Mouse (Mus musculus) liver, postnatal 0 days (tissue): Measurements from ENCODE around the gene Ddt. TPM values are rescaled to one million over a fixed set of nuclear protein-coding genes. Genes with fewer than 3 reads are reported as not detected.

ENCODE experiments used
- ATAC-seq: fragments of 200-750 bp; cut with Nextera tagmentation; 2 replicates; pipeline ENCODE4 v1.8.0; 2017; ENCODE audit warnings: mild to moderate bottlenecking, moderate library complexity
- DNase-seq: peaks from one replicate; pipeline ENCODE4 v3.0.0-alpha.2; 2016
- H3K27ac ChIP-seq: fragments of 300-500 bp; sonication (generic); 2 replicates; pipeline ENCODE4 v1.5.1; 2014; ENCODE audit warnings: antibody characterized with exemption, moderate library complexity, mild to moderate bottlenecking, low read depth
- H3K27me3 ChIP-seq: fragments of 300-500 bp; sonication (generic); 2 replicates; pipeline ENCODE4 v1.6.1; 2014; ENCODE audit warnings: low read length, control low read depth, mixed read lengths; ENCODE audit not compliant: insufficient read depth
- H3K36me3 ChIP-seq: fragments of 300-500 bp; sonication (generic); replicated peaks from 2 replicates; pipeline ENCODE4 v1.6.1; 2014; ENCODE audit warnings: mild to moderate bottlenecking, control low read depth, low read length, moderate library complexity, mixed read lengths; ENCODE audit not compliant: insufficient read depth
- H3K4me1 ChIP-seq: fragments of 300-500 bp; sonication (generic); 2 replicates; pipeline ENCODE4 v1.6.1; 2014; ENCODE audit warnings: antibody characterized with exemption, mild to moderate bottlenecking, control low read depth; ENCODE audit not compliant: insufficient read depth
- H3K4me2 ChIP-seq: fragments of 300-500 bp; sonication (generic); 2 replicates; pipeline ENCODE4 v1.6.1; 2014; ENCODE audit warnings: low read depth, mild to moderate bottlenecking, low read length, moderate library complexity, mixed read lengths
- H3K4me3 ChIP-seq: fragments of 300-500 bp; sonication (generic); 2 replicates; pipeline ENCODE4 v1.5.1; 2014; ENCODE audit warnings: low read depth, low read length
- H3K9ac ChIP-seq: fragments of 300-500 bp; sonication (generic); replicated peaks from 2 replicates; pipeline ENCODE4 v1.6.1; 2014; ENCODE audit warnings: mild to moderate bottlenecking, moderate library complexity
- H3K9me3 ChIP-seq: fragments of 300-500 bp; sonication (generic); 2 replicates; pipeline ENCODE4 v1.6.1; 2016; ENCODE audit warnings: mild to moderate bottlenecking, control low read depth, low read length, mixed read lengths
- CTCF ChIP-seq: sonication (generic); IDR thresholded peaks from 2 replicates; pipeline ENCODE4 v1.5.1; 2016; ENCODE audit warnings: antibody characterized with exemption, low read depth
- EP300 ChIP-seq: IDR thresholded peaks from 2 replicates; pipeline ENCODE4 v1.6.1; 2016; ENCODE audit warnings: antibody characterized with exemption, low read depth, mild to moderate bottlenecking
- WGBS: fragments of 180-500 bp; shearing (Covaris S2); extraction: QIAGEN DNeasy Blood & Tissue Kit; methylation state at CpG from one replicate; pipeline ENCODE4 v1.1.7; 2014; ENCODE audit not compliant: insufficient replicate concordance; 5-methylcytosine and 5-hydroxymethylcytosine counted together
- polyA plus RNA-seq: library from polyadenylated mRNA; unstranded; fragments of >200 nt; fragmentation: Nextera tagmentation; extraction: Ambion mirVana; gene quantifications from 2 replicates; pipeline ENCODE4 v1.2.1, GENCODE M21; 2015

Gene Ddt
- polyA plus RNA-seq, 1 experiment from 2014 or later = 739 TPM

GRCm38 (mm10) chr10:75788277-75788676 is 15.1 kb upstream of the Ddt start:
- TF ChIP-seq CTCF (no peak), EP300 (no peak)
- H3K4me2 ChIP-seq = no peak overlapping the region
- H3K4me3 ChIP-seq = no peak overlapping the region
- 81% methylated on average over 8 of the region's 8 CpGs for WGBS
- DNase-seq = no peak
- H3K36me3 ChIP-seq = no peaks in the 10 kb centered on the region
- H3K9me3 ChIP-seq = no peaks in the 10 kb centered on the region
- H3K4me1 ChIP-seq = peaks cover 10% of the 10 kb centered on the region
- H3K27me3 ChIP-seq = no peaks in the 10 kb centered on the region
- ATAC-seq = no peak
- no peak overlapping the region for H3K27ac ChIP-seq
- no peak overlapping the region for H3K9ac ChIP-seq

- H3K9ac ChIP-seq = no peak overlapping the region
- H3K36me3 ChIP-seq = no peaks in the 10 kb centered on the region
- TF ChIP-seq CTCF (no peak), EP300 (no peak)
- no peak overlapping the region for H3K4me2 ChIP-seq
- no peak overlapping the region for H3K4me3 ChIP-seq
- H3K4me1 ChIP-seq = peaks cover 12% of the 10 kb centered on the region
- 0 out of 2 replicates have a peak, but pooled peaks cover 3% of the 10 kb centered on the region for H3K27me3 ChIP-seq
- ATAC-seq (no peak), DNase-seq (no peak)
- H3K27ac ChIP-seq = no peak overlapping the region
- H3K9me3 ChIP-seq = no peaks in the 10 kb centered on the region
- WGBS = 24% methylated on average over 1 of the region's 1 CpGs
Measured at GRCm38 (mm10) chr10:75785442-75785841, 12.2 kb upstream of the Ddt start.

- TF ChIP-seq EP300 (no peak), CTCF (no peak)
- Histone ChIP-seq H3K9ac (peak within 1 kb of the TSS; percentile 61), H3K4me1 (peaks cover 12% of the 10 kb centered on the region), H3K4me2 (peak within 1 kb of the TSS; percentile 84), H3K27me3 (peaks cover 7% of the 10 kb centered on the region; the same call in 1 of the 2 replicates), H3K36me3 (no peaks in the 10 kb centered on the region), H3K27ac (peak within 1 kb of the TSS; percentile 44), H3K9me3 (no peaks in the 10 kb centered on the region), H3K4me3 (peak within 1 kb of the TSS; percentile 46)
- peak; percentile 55 for DNase-seq
- peak; percentile 74 for ATAC-seq
- WGBS = 1% methylated on average over 28 of the region's 28 CpGs
Measured at GRCm38 (mm10) chr10:75780769-75781578, 7.8 kb upstream of the Ddt start, which contains the start of the genes Gm20441 and Gstt3. TSS of gene Gm20441 (minus strand) at chr10:75780954. TSS of gene Gstt3 (minus strand) at chr10:75781414.

- H3K4me1 ChIP-seq = peaks cover 3% of the 10 kb centered on the region; the same call in 1 of the 2 replicates
- no peak overlapping the region for H3K27ac ChIP-seq
- no peaks in the 10 kb centered on the region for H3K9me3 ChIP-seq
- no peaks in the 10 kb centered on the region for H3K36me3 ChIP-seq
- H3K9ac ChIP-seq = no peak overlapping the region
- peak overlapping the region; percentile 84 for H3K4me2 ChIP-seq
- DNase-seq (no peak), ATAC-seq (0 out of 2 replicates have a peak, but pooled peaks have one; percentile 17)
- 34% methylated on average over 15 of the region's 15 CpGs for WGBS
- no peak overlapping the region for H3K4me3 ChIP-seq
- H3K27me3 ChIP-seq = peaks cover 7% of the 10 kb centered on the region; the same call in 1 of the 2 replicates
- TF ChIP-seq CTCF (no peak), EP300 (no peak)
Measured at GRCm38 (mm10) chr10:75779206-75780174, 6.3 kb upstream of the Ddt start.

GRCm38 (mm10) chr10:75777885-75778284 is 4.7 kb upstream of the Ddt start:
- no peak overlapping the region for H3K9ac ChIP-seq
- H3K4me2 ChIP-seq = no peak overlapping the region
- H3K4me3 ChIP-seq = no peak overlapping the region
- peaks cover 7% of the 10 kb centered on the region; the same call in 1 of the 2 replicates for H3K27me3 ChIP-seq
- no peaks in the 10 kb centered on the region for H3K9me3 ChIP-seq
- TF ChIP-seq CTCF (no peak), EP300 (no peak)
- H3K27ac ChIP-seq = no peak overlapping the region
- DNase-seq (no peak), ATAC-seq (no peak)
- 77% methylated on average over 2 of the region's 2 CpGs for WGBS
- H3K4me1 ChIP-seq = peaks cover 5% of the 10 kb centered on the region
- H3K36me3 ChIP-seq = no peaks in the 10 kb centered on the region
